Mouse (Mus musculus) kidney, adult 9 months (tissue): ENCODE results near the gene Camkk1.
A peak's percentile ranks its signal among the peaks of the same experiment; 100 is the strongest.

Experiments used
- DNase-seq: peaks from one replicate; pipeline ENCODE4 v3.0.0; 2022

The Camkk1 gene

GRCm38 (mm10) chr11:73015391-73016102 is 3.3 kb upstream of the Camkk1 start:
- DNase-seq = no peak

GRCm38 (mm10) chr11:73016103-73016420 is 2.7 kb upstream of the Camkk1 start:
- no peak for DNase-seq

GRCm38 (mm10) chr11:73019147-73019795 is 463 bp downstream of the Camkk1 start:
- DNase-seq = no peak

GRCm38 (mm10) chr11:73020953-73021800 is 2.4 kb downstream of the Camkk1 start:
- no peak for DNase-seq

GRCm38 (mm10) chr11:73023099-73023498 is 4.3 kb downstream of the Camkk1 start:
- no peak for DNase-seq

- no peak for DNase-seq
These were observed 5.0 kb downstream of the Camkk1 start for GRCm38 (mm10) chr11:73023827-73024226.

GRCm38 (mm10) chr11:73024236-73024904 is 5.6 kb downstream of the Camkk1 start:
- DNase-seq = peak; percentile 64

GRCm38 (mm10) chr11:73026961-73027360 is 8.2 kb downstream of the Camkk1 start:
- DNase-seq = no peak

- peak; percentile 93 for DNase-seq
These were observed 12.2 kb downstream of the Camkk1 start for GRCm38 (mm10) chr11:73030821-73031498.

GRCm38 (mm10) chr11:73031536-73031935 is 12.7 kb downstream of the Camkk1 start:
- DNase-seq = no peak

GRCm38 (mm10) chr11:73036077-73036476 is 17.3 kb downstream of the Camkk1 start:
- no peak for DNase-seq

- DNase-seq = no peak
These were observed 18.1 kb downstream of the Camkk1 start for GRCm38 (mm10) chr11:73036889-73037288.

- peak; percentile 44 for DNase-seq
These were observed 18.9 kb downstream of the Camkk1 start for GRCm38 (mm10) chr11:73037691-73038090.

GRCm38 (mm10) chr11:73039102-73039799 is 20.4 kb downstream of the Camkk1 start:
- DNase-seq = peak; percentile 79

- DNase-seq = no peak
These were observed 25.5 kb downstream of the Camkk1 start for GRCm38 (mm10) chr11:73044229-73044755.

- no peak for DNase-seq
These were observed 26.0 kb downstream of the Camkk1 start for GRCm38 (mm10) chr11:73044789-73045188.

- DNase-seq = peak; percentile 98
These were observed 28.8 kb downstream of the Camkk1 start, which contains the start of gene Ncbp3 for GRCm38 (mm10) chr11:73047542-73047996. Gene Ncbp3 (plus strand): TSS chr11:73047783.

GRCm38 (mm10) chr11:73048030-73048876 is 29.4 kb downstream of the Camkk1 start:
- DNase-seq = no peak

GRCm38 (mm10) chr11:73049335-73049734 is 30.5 kb downstream of the Camkk1 start:
- peak; percentile 81 for DNase-seq

GRCm38 (mm10) chr11:73052795-73053194 is 34.0 kb downstream of the Camkk1 start:
- no peak for DNase-seq
